Mouse (Mus musculus): ENCODE results near the gene Slc38a8. TPM values are rescaled to one million over a fixed set of nuclear protein-coding genes. Genes with fewer than 3 reads are reported as not detected.

The Slc38a8 gene
- not detected for total RNA-seq (2018; cell fraction: chromatin; rRNA removed)
- not detected for total RNA-seq (2018; cell fraction: cytosol; rRNA removed)
- total RNA-seq (2018; cell fraction: nucleus; rRNA removed), result not detected
- not detected in 3 replicates for polyA plus RNA-seq (2018)

GRCm38 (mm10) chr8:119501598-119501997 lies at the start of gene Slc38a8:
Slc38a8 (minus strand) TSS chr8:119501698.
- 74% methylated on average over 5 of the region's 5 CpGs for WGBS (ENCODE audit: missing documents)
- H3K27ac ChIP-seq, result no peak within 1 kb of the TSS
- no peaks in the 10 kb centered on the region for H3K36me3 ChIP-seq (ENCODE audit: inconsistent target)
- H3K79me2 ChIP-seq (ENCODE audit: inconsistent target), result no peaks in the 10 kb centered on the region
- no peak within 1 kb of the TSS for H3K4me3 ChIP-seq (ENCODE audit: inconsistent target)

- Histone ChIP-seq H3K27ac (no peak overlapping the region), H3K79me2 (ENCODE audit: inconsistent target) (peaks cover 81% of the 10 kb centered on the region), H3K36me3 (ENCODE audit: inconsistent target) (peaks cover 39% of the 10 kb centered on the region), H3K4me3 (ENCODE audit: inconsistent target) (no peak overlapping the region)
- WGBS (ENCODE audit: missing documents), result 85% methylated on average over 7 of the region's 7 CpGs
These were observed 47.1 kb upstream of the Slc38a8 start for GRCm38 (mm10) chr8:119548560-119549113.

GRCm38 (mm10) chr8:119547019-119547691 lies 45.7 kb upstream of the Slc38a8 start:
- H3K79me2 ChIP-seq (ENCODE audit: inconsistent target), result peaks cover 67% of the 10 kb centered on the region
- H3K4me3 ChIP-seq (ENCODE audit: inconsistent target), result no peak overlapping the region
- peaks cover 47% of the 10 kb centered on the region for H3K36me3 ChIP-seq (ENCODE audit: inconsistent target)
- no peak overlapping the region for H3K27ac ChIP-seq
- 89% methylated on average over 17 of the region's 18 CpGs for WGBS (ENCODE audit: missing documents)

GRCm38 (mm10) chr8:119545791-119546190 lies 44.3 kb upstream of the Slc38a8 start:
- Histone ChIP-seq H3K27ac (no peak overlapping the region), H3K36me3 (ENCODE audit: inconsistent target) (peaks cover 59% of the 10 kb centered on the region), H3K79me2 (ENCODE audit: inconsistent target) (peaks cover 53% of the 10 kb centered on the region), H3K4me3 (ENCODE audit: inconsistent target) (no peak overlapping the region)
- 97% methylated on average over 6 of the region's 6 CpGs for WGBS (ENCODE audit: missing documents)

- H3K4me3 ChIP-seq (ENCODE audit: inconsistent target), result no peak overlapping the region
- peaks cover 65% of the 10 kb centered on the region for H3K36me3 ChIP-seq (ENCODE audit: inconsistent target)
- H3K79me2 ChIP-seq (ENCODE audit: inconsistent target), result peaks cover 47% of the 10 kb centered on the region
- WGBS (ENCODE audit: missing documents), result 81% methylated on average over 6 of the region's 6 CpGs
- no peak overlapping the region for H3K27ac ChIP-seq
These were observed 43.7 kb upstream of the Slc38a8 start for GRCm38 (mm10) chr8:119545180-119545579.

- H3K36me3 ChIP-seq (ENCODE audit: inconsistent target), result peaks cover 71% of the 10 kb centered on the region
- WGBS (ENCODE audit: missing documents), result 83% methylated on average over 3 of the region's 3 CpGs
- H3K27ac ChIP-seq, result no peak overlapping the region
- H3K79me2 ChIP-seq (ENCODE audit: inconsistent target), result peaks cover 41% of the 10 kb centered on the region
- H3K4me3 ChIP-seq (ENCODE audit: inconsistent target), result no peak overlapping the region
These were observed 43.1 kb upstream of the Slc38a8 start for GRCm38 (mm10) chr8:119544606-119545005.

- H3K4me3 ChIP-seq (ENCODE audit: inconsistent target), result no peak overlapping the region
- no peaks in the 10 kb centered on the region for H3K79me2 ChIP-seq (ENCODE audit: inconsistent target)
- no peak overlapping the region for H3K27ac ChIP-seq
- peaks cover 91% of the 10 kb centered on the region for H3K36me3 ChIP-seq (ENCODE audit: inconsistent target)
- whole genome bisulfite sequencing (ENCODE audit: missing documents), result 96% methylated on average over 9 of the region's 9 CpGs
These were observed 30.5 kb upstream of the Slc38a8 start for GRCm38 (mm10) chr8:119531973-119532372.

GRCm38 (mm10) chr8:119531397-119531796 lies 29.9 kb upstream of the Slc38a8 start:
- Histone ChIP-seq H3K27ac (no peak overlapping the region), H3K79me2 (ENCODE audit: inconsistent target) (no peaks in the 10 kb centered on the region), H3K36me3 (ENCODE audit: inconsistent target) (peaks cover 88% of the 10 kb centered on the region), H3K4me3 (ENCODE audit: inconsistent target) (no peak overlapping the region)
- 96% methylated on average over 3 of the region's 3 CpGs for WGBS (ENCODE audit: missing documents)

GRCm38 (mm10) chr8:119530937-119531336 lies 29.4 kb upstream of the Slc38a8 start:
- Histone ChIP-seq H3K27ac (no peak overlapping the region), H3K79me2 (ENCODE audit: inconsistent target) (no peaks in the 10 kb centered on the region), H3K36me3 (ENCODE audit: inconsistent target) (peaks cover 84% of the 10 kb centered on the region), H3K4me3 (ENCODE audit: inconsistent target) (no peak overlapping the region)
- WGBS (ENCODE audit: missing documents), result 88% methylated on average over 6 of the region's 6 CpGs

- Histone ChIP-seq H3K27ac (no peak overlapping the region), H3K4me3 (ENCODE audit: inconsistent target) (no peak overlapping the region), H3K36me3 (ENCODE audit: inconsistent target) (peaks cover 83% of the 10 kb centered on the region; the same call in 1 of the 2 replicates), H3K79me2 (ENCODE audit: inconsistent target) (no peaks in the 10 kb centered on the region)
- WGBS (ENCODE audit: missing documents), result 91% methylated on average over 7 of the region's 7 CpGs
These were observed 27.3 kb upstream of the Slc38a8 start for GRCm38 (mm10) chr8:119528762-119529161.

GRCm38 (mm10) chr8:119520102-119520501 lies 18.6 kb upstream of the Slc38a8 start:
- Histone ChIP-seq H3K4me3 (ENCODE audit: inconsistent target) (no peak overlapping the region), H3K79me2 (ENCODE audit: inconsistent target) (no peaks in the 10 kb centered on the region), H3K27ac (no peak overlapping the region), H3K36me3 (ENCODE audit: inconsistent target) (peaks cover 97% of the 10 kb centered on the region)
- WGBS (ENCODE audit: missing documents), result 93% methylated on average over 4 of the region's 7 CpGs

GRCm38 (mm10) chr8:119516674-119517073 lies 15.2 kb upstream of the Slc38a8 start:
- Histone ChIP-seq H3K36me3 (ENCODE audit: inconsistent target) (peaks cover 99% of the 10 kb centered on the region), H3K4me3 (ENCODE audit: inconsistent target) (no peak overlapping the region), H3K79me2 (ENCODE audit: inconsistent target) (no peaks in the 10 kb centered on the region), H3K27ac (no peak overlapping the region)
- WGBS (ENCODE audit: missing documents), result 95% methylated on average over 5 of the region's 5 CpGs

- Histone ChIP-seq H3K27ac (no peak overlapping the region), H3K79me2 (ENCODE audit: inconsistent target) (no peaks in the 10 kb centered on the region), H3K36me3 (ENCODE audit: inconsistent target) (peaks cover 98% of the 10 kb centered on the region), H3K4me3 (ENCODE audit: inconsistent target) (no peak overlapping the region)
- WGBS (ENCODE audit: missing documents), result 94% methylated on average over 3 of the region's 3 CpGs
These were observed 14.3 kb upstream of the Slc38a8 start for GRCm38 (mm10) chr8:119515767-119516166.

GRCm38 (mm10) chr8:119514940-119515339 lies 13.4 kb upstream of the Slc38a8 start:
- H3K27ac ChIP-seq, result no peak overlapping the region
- WGBS (ENCODE audit: missing documents), result 92% methylated on average over 3 of the region's 3 CpGs
- peaks cover 98% of the 10 kb centered on the region for H3K36me3 ChIP-seq (ENCODE audit: inconsistent target)
- no peaks in the 10 kb centered on the region for H3K79me2 ChIP-seq (ENCODE audit: inconsistent target)
- H3K4me3 ChIP-seq (ENCODE audit: inconsistent target), result no peak overlapping the region

GRCm38 (mm10) chr8:119513405-119513804 lies 11.9 kb upstream of the Slc38a8 start:
- H3K4me3 ChIP-seq (ENCODE audit: inconsistent target), result no peak overlapping the region
- H3K27ac ChIP-seq, result no peak overlapping the region
- H3K79me2 ChIP-seq (ENCODE audit: inconsistent target), result no peaks in the 10 kb centered on the region
- WGBS (ENCODE audit: missing documents), result 94% methylated on average over 4 of the region's 4 CpGs
- H3K36me3 ChIP-seq (ENCODE audit: inconsistent target), result peaks cover 98% of the 10 kb centered on the region

Measured in macrophage (primary cell).